Mouse (Mus musculus) T-cell, adult 2 months (primary cell): ENCODE measurements around the gene Chd3.

Experiments
- DNase-seq: peaks from one replicate; pipeline ENCODE4 v3.0.0; 2022; ENCODE audit warnings: low spot score

The Chd3 gene

DNA sequence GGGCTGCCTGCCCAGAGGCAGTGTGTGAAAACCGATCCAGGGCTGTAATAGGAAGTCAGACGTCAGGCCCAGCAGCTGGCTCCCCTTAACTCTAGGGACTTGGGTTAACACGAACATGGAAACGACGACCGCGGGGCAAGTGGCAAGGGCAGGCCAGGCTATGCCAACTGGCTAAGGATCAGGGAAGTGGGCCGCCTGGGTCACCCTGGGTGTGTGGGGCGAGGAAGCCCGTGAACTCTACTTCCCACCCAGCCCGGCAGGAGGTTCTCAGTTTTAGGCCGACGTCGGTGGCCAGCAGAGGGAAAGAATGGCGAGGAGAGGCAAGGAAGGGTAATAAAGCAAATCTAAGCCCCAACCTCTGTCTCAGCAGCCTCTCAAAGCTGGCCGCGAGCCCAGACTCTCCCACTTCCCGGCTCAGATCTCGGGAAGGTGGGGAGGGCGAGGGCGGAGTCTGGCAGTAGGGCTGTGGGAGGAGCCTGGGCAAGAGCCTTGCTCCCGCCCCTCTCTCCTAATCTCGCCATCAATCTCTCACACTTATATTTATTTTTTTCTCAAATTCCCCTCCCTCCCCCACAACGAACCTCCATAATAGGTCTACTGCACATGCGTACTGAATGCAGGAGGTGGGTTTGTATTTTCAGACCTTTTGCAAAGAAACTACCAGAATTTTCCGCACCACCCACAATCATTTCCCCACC is 2.9 kb downstream of the Chd3 start:
- DNase-seq = peak; percentile 94

DNA sequence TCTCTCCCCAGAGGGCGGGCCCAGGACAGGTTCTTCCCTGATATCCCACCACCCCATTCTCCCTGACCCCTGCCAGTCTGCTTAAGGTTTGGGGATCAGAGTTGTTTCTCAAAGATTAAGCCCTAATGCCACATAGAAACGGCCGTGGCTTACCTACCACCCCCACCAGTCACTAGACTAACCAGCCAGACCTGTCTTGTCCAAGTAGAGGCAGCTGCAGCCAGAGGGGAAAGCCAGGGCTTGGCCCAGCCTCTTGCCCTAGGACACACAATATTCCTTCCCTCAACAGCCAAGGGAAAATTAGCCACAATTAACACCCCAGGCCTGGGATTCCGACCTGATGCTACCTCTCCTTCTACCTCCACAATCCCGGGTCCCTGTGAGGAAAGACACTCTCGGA is 3.5 kb downstream of the Chd3 start:
- no peak for DNase-seq

GRCm38 (mm10) chr11:69364910-69365309 is 4.3 kb downstream of the Chd3 start:
- DNase-seq = no peak

- no peak for DNase-seq
These were observed 4.8 kb downstream of the Chd3 start for GRCm38 (mm10) chr11:69364376-69364775.

DNA sequence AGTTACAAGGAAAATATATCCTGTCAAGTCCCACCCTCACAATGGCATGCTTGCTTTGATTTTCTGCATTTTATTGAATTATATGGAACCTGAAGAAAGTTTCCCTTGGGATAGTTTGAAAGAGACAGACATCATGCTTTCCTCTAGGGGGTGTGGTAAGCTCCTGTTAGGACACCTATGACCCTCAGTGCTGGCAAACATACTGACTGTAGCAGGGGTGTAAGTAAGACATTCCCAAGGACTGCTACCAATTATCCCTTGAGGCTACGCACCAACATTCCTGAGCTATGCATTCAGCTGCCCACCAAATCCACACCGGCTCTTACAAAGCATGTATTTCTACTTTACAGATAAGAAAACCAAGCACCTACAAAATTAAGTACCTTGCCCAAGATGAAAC is 6.7 kb downstream of the Chd3 start:
- no peak for DNase-seq

- no peak for DNase-seq
These were observed 7.2 kb downstream of the Chd3 start for GRCm38 (mm10) chr11:69362021-69362420.

DNA sequence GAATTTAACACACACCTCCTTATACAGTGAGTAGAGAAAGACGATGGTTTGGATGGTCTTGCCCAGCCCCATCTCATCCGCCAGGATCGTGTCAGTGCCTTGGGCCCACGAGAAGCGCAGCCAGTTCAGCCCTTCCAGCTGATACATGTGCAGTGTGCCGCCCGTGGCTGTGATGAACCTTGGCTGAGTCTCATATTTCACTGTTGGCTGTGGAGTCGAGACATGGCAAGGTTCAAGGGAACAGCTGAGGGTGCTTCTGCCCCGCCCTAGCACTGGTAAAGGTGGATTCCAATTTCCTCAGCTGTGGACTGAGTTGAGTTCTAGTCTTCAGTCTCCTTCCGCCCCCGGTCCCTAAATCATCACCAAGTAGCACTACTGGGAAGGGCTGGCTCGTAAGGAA is 11.5 kb downstream of the Chd3 start:
- DNase-seq = no peak

- no peak for DNase-seq
These were observed 12.7 kb downstream of the Chd3 start for GRCm38 (mm10) chr11:69356544-69356943.

- DNase-seq = no peak
These were observed 22.8 kb downstream of the Chd3 start for GRCm38 (mm10) chr11:69346441-69346840.

GRCm38 (mm10) chr11:69340161-69341131 is 28.8 kb downstream of the Chd3 start, which contains the start of gene Rnf227:
Gene Rnf227 (plus strand): TSS chr11:69340461.
- DNase-seq = peak; percentile 74

GRCm38 (mm10) chr11:69334796-69335195 is 34.4 kb downstream of the Chd3 start:
- no peak for DNase-seq

DNA sequence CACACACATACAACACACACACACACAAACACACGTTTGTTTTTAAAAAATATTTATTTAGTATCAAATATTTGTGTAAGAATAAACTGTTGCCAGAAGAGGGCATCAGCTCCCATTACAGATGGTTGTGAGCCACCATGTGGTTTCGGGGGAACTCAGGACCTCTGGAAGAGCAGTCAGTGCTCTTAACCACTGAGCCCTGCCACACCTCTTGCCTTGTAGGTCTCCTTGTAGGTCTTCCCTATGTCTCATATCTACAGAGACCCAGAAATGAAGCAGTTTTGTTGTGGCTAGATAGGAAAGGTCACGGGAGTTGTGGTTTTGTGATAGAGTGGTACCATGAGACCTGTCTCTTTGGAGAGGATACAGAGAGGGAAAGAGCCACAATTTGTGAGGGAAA is 35.3 kb downstream of the Chd3 start:
- DNase-seq = no peak

- DNase-seq = no peak
These were observed 36.4 kb downstream of the Chd3 start for GRCm38 (mm10) chr11:69332713-69333253.

DNA sequence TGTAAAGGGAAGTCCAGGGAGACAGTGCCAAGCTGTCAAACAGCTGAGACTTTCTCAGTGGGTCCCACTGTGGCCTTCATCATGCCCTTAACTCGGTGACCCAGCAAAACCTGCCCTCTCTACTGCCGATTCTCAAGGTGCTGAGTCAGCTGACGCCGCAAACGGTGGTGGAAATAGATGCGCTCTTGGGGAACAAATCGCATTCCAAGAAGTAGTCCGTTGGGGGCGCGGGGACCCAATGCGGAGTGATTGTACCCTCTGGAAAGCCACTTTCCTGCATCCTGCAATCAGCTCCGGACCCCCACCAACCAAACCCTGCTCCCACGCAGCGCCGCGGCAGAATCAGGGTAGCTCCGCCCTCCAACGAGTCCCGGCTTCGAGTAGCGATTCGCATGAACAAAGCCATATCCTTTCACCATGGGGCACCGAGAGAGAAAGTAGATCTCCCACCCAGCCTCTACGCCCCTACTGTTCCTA is 37.2 kb downstream of the Chd3 start:
- DNase-seq = peak; percentile 73

- no peak for DNase-seq
These were observed 38.1 kb downstream of the Chd3 start for GRCm38 (mm10) chr11:69331152-69331551.

DNA sequence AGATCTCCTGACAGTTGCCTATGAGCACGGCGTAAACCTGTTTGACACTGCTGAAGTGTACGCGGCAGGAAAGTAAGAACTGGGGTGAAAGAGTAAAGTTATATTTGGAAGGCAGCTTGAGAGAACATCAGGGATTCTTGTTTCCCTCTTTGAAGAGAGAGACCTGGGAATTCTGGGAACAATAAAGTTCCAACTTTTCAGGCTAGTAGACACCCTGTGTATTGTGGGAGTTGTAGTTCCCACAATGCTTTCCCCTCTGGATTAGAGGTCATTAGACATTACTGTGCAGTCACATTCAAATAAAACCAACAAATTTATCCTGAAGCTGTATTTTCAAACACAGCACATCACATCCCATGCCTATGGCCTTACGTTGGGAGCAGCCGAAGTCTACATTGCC is 40.7 kb downstream of the Chd3 start:
- DNase-seq = no peak

DNA sequence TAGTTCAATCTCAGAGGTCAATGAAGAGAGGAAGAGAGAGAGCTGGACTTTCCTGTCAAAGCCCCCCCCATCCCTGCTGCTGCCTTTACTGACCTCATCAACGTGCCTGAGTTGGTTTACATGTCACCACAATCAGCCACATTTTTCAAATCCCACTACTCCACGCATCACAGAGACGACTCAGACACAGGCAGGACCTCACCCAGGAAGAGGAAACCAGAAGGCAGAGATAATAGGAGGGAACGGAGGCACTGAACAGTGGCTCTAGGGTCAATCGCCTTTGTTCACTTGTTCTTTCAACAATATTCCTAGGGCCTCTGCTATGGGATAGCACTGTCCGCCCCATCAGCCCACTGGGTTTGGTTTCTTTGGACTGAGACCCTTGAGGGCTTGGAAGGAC is 41.6 kb downstream of the Chd3 start:
- DNase-seq = no peak

- no peak for DNase-seq
These were observed 42.1 kb downstream of the Chd3 start for GRCm38 (mm10) chr11:69327157-69327442.

DNA sequence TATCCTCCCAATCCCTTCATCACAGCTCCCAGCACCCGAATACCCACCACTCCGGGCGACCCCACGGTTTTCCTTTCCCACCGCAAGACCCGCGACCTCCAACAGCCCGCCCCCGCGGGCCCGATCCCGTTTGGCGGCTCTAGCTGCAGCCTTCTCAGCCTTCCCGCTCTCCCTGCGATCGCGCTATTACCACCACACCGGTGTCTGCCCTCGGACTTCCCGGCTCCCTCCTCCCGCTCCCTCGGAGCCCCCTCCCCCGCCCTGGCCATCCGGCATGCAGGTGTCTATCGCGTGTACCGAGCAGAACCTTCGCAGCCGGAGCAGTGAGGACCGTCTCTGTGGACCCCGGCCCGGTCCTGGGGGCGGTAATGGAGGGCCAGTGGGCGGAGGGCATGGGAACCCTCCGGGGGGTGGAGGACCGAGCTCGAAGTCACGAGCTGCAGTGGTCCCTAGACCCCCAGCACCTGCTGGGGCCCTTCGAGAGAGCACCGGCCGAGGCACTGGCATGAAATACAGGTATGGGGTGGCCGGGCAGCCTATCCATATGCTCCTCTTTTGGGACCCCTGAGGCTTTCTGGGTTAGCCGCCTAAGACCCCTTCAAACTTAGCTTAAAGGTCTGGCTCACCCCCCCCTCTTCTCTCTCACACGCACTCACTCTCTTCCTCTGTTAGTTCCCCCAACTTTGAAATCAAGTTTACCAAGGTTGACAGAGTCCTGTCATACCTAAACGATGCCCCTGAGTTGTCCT is 42.6 kb downstream of the Chd3 start:
- DNase-seq = no peak

- DNase-seq = peak; percentile 87
These were observed 43.4 kb downstream of the Chd3 start, which contains the start of gene Kcnab3 for GRCm38 (mm10) chr11:69325628-69326407. Gene Kcnab3 (plus strand): TSS chr11:69326258.

DNA sequence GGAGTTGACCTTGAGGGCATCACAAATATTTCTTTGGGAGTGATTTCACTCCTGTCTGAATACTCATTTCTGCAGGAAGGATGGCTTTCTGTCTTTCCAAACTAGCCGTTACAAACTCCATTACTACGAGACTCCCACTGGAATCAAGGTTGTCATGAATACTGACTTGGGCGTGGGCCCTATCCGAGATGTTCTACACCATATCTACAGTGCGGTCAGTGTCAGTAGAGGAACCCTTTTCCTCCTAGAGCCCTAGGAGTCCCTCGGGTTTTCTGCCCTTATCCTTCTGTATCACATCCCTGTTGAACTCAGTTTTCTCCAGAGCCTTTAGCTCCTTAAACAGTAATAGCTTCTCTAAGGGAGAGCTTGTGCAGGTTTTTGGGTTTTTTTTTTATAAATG is 44.5 kb downstream of the Chd3 start:
- DNase-seq = no peak
